Mouse (Mus musculus): ENCODE measurements around the gene Kcnc3.

Kcnc3 gene

DNA sequence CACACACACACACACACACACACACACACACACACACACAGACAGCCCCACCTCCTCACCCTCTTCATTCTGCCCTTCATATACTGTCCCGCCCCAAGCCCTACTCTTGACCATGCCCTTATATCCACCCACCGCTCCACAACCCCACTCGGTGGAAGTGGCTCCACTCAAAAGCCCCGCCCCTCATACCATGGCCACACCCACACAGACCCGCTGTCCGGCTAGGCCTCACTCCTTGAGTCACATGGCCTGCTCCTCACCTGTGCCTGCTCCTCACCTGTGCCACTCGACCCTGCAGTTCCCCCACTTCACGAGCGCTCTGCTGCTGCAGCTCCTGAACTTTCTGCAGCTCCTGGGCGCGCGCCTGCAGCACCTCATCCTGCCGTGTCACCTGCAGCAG, 40.0 kb downstream of the Kcnc3 start:
- peak; percentile 84 to 88 for DNase-seq

DNA sequence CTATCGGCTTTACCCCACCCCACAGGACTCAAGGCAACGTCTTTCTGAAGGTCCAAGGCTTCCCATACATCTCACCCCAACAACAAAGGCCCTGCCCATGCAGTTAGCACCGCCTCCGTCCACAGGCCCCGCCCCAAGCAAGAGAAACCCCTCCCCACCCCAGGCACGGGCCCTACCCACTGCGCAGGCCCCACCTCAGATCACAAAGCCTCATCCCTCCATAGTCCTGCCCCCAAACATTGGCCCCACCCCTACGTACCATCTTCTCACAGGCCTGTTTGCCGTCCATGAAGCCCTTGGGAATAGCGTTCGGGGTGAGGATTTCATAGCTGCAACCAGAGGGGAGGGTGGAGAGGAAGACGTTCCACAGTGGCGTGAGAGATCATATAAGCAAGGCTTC, 42.2 kb downstream of the Kcnc3 start:
- no peak for DNase-seq

DNA sequence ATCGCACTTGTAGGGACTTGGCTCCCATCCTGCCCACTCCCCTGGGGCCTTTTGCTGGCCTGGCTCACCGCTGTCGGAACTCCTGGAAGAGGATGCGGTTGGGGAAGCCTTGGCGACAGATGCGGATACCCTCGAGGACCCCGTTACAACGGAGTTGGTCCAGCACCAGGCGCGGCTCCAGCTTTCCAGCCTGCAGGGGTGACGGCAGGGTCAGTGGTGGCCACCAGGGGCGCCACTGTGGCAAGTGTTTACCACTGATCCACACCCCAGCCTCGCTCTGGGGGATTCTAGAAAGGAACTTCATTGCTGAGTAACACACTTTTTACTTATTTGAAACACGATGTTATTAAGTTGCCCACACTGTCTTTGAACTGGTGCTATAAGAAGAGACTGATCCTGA, 42.9 kb downstream of the Kcnc3 start:
- DNase-seq = no peak

DNA sequence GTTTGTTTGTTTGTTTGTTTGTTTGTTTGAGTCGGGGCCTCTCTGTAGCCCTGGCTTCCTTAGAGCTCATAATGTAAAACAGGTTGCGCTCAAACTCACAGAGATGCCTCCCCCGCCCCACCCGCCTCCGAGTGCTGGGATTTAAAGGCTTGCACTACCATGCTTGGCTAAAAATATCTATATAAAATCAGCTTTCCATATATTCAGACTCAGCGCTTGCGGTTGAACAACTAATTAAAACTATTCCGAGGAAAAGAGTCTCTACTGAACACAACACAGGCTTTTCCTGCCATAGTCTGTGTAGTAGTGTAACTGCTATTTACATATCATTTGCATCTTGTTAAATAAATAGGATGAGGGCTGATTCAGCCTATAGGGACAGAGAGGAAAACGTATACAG, 46.2 kb downstream of the Kcnc3 start:
- DNase-seq = no peak

DNA sequence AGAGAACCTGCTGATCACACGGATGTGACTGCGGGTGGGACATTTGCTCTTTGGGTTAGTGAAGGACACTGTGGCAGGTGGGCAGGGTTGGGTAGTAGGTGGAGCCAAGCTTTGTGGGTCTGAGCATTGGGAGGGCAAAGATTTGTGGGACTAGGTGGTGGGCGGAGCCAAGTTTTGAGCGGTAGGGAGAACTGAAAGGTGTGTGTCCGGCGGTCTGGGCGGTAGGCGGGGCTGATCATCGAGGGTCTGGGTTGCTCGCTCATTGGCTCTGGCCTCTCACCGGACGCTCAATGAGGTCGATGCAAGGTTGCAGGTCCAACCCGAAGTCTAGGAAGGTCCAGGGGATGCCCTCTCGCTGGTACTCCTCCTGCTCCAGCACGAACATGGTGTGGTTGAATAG, 48.2 kb downstream of the Kcnc3 start:
- no peak for DNase-seq

DNA sequence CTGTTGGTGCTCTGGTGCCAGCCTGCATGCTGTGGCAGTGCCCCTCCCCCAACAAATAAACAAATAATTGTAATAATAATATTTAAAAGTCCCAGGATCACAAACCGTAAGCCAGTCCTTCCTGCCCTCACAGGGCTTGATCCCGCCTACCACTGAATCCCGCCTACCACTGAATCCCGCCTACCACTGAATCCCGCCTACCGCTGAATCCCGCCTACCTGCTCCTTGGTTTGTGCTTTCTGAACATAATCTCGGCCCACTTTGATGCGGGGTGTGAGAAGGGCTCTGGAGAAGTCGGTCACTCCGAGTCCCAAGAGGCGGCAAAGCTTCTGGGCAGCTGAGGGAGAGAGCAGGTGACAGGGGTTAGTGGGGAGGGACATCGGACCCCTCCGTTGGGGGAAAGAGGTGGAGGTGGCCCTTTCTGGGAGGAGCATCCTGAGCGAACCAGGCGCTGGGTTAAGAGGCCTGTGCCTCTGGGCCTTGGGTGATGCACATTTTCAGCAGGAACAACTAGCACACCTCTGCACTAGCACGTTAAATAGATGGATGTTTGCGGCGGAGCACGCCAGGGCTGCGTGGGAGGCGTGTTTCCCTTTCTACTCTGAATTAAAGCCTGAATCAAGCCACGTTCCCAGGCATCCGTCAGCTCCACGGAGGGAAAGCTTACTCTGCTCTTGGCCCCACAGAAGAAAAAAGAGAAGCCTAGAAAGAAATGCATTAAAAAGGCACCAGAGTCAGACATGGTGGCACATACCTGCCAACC, 50.6 kb downstream of the Kcnc3 start:
- DNase-seq = no peak

DNA sequence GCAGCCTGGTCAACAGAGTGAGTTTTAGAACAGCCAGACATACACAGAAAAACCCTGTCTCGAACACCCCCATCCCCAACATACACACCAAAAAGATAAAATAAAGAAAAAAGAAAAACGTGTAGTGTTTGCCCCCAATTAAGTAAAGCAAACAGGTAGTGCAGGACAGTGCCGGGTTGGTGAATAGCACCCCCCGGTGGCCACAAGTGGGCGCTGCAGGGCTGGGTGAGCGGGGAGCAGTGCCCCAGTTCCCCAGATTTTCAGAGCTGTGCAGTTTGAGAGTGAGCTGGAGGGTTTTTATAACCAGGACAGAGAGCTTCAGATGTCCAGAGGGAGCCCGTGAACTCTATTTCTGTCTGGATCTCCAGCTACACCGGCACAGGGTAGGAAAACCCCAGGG, 51.4 kb downstream of the Kcnc3 start:
- DNase-seq = no peak

DNA sequence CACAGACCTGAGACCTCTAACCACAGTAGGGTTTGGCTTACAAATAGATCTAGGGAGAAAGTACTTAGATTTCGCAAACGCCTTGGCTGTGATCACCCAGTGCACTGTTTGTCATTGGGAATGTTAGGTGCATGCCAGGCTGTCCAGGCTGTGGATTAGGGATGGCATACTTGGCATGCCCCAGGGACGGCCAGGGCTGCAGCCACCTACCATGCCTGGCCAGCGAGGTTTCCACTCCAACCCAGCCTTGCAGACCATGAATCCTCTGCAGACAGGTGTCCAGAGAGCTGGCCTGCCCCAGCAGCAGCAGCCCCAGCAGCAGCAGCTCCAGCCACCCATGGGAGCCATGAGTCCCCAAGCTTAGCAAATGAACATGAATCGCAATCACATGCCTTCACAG, 54.8 kb downstream of the Kcnc3 start:
- no peak for DNase-seq

DNA sequence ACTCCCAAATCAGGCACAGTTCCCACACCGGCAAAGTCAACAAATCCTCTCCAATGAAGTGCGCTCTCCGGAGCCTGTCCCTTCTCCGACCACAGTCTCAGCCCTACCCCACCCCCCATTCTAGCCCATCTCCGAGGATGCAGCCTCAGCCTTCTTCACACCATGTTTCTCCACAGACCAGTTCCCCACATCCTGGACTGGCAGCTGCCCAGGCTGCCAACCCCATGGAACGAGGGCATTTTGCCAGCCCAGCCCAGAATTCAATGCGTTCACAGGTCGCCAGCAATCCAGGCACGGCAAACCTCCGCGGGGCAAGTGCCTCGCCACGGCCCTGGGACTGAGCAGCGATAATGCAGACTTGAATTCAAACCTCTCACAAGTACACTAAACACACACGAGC, 55.5 kb downstream of the Kcnc3 start:
- peak; percentile 56 to 70 for DNase-seq

DNA sequence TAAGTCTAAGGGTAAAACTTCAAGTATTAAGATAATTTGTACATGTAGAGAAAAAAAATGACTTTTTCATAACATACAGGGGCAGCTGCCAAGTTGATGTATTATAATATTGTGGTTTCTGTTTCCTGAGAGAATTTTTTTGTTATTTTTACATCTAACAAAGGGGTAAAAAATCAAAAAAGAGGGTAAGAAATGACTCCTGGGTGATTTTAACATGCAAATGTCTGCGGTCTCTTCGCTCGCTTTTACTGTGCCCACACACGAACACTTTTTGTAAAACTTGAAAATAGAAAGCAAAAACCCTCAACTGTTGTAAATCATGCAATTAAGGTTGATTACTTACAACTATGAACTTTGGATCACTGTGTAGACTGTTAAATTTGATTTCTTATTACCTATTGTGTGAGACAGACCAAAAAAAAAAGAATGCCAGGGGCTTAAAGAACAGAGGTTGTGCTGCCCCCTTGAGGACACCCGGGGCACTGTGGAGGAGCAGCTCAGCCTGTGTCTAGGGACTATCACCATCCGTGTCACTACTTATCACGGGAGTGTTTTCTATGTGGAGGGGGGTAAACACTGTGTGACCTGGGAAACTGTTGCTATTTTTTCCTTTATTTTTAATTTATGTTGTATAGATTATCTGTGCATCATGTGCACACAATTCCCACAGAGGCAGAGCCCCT, 56.7 kb downstream of the Kcnc3 start:
- DNase-seq = peak; percentile 70 to 78

DNA sequence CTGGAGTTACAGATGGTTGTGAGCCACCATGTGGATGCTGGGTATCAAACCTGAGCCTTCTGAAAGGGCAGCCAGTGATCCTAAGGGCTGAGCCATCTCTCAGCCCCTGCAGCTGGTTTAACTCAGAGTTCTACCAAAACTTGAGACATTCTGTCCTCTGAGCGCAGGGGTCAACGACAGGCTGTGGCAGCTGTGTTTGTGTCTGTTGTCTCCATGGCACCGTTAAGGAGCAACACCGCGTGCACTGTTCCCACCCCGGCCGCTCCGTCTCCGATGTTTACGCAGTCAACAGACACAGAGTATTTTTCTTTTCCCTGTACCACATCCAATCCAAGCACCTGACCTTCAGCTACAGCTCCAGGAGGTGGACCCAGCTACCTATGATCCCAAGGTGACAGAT, 57.3 kb downstream of the Kcnc3 start:
- DNase-seq = peak; percentile 79 to 87

DNA sequence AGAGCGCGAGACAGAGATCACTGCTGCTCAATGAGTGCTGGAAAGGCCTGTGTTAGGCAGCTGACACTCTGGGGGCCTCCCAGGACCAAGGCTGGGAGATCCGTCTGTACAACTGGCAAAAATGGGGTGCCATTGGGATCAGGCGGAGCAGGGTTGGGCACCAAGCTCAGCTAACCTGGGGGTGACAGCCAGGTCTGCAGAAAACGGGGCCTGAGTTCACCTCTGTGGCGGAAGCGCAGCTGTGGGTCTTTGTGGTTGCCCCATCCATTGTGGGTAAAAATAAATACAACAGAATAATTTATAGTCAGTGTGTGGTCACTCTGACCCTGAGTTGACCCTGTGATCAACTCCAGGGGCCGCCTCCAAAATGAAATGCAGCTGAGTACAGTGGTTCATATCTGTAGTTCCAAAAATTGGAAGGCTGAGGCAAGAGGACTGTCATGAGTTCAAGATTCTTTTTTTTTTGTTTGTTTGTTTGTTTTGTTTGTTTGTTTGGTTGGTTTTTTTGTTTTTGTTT, 58.7 kb downstream of the Kcnc3 start:
- no peak for DNase-seq

DNA sequence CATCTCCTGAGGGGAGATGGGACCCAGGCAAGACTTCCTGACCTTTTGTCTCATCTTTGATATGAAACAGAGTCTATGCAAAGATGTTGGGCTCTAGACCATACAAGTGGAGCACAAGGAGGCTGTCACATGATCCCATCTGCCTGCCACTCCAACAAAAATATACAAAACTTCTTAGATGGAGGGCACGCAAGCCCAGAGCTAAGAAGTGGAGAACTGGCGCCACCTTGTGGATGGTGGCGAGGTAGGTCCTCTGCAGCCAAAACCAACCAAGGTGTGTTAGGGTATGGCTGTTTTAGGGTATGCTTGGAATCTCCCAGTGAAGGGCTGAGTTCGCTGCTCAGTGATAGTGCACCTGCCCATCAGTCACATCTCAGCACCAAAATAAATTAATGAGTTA, 59.5 kb downstream of the Kcnc3 start:
- DNase-seq = peak in 1 of 2 experiments; percentile 63

DNA sequence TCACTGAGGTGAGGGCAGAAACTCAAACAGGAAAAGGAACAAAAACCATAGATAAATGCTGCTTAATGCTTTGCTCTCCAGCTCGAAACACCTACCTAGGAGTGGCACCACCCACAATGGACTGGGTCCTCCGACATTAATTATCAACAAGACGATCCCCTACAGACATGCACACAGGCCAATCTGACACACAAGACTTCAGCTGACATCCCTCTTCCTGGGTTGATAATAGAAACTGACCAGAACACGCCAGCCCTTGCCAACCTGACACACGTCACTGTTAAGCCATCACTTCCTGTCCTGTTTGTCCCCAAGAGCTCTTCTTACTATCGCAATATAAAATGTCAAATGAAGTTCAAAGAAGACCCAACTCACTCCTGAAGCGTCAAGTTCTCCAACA, 61.0 kb downstream of the Kcnc3 start:
- DNase-seq = no peak

DNA sequence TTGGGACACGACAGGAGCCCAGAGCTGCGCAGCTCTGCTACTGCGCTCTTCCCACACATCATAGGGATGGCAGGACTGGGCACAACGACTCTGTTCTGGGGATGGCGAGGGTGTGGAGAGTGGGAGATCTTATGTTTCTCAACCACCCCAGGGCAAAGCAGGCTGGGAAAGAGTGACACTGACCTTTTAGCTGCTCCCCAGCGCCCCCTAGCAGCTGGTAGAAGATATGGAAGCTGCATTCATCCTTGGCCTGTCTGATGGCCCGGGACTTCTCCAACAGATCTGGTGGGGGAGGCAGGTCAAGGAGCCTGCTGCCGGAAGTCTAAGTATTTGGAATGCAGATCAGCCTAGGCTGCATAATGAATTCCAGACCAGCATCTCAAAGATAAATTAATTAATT, 63.3 kb downstream of the Kcnc3 start:
- no peak for DNase-seq

All from lung, adult 18-20 months (tissue).